Mouse (Mus musculus): ENCODE results near the gene Gas2. TPM values are rescaled to one million over a fixed set of nuclear protein-coding genes. Genes with fewer than 3 reads are reported as not detected.

The Gas2 gene
- polyA plus RNA-seq, 1 experiment from 2014 or later = 34.0 TPM

DNA sequence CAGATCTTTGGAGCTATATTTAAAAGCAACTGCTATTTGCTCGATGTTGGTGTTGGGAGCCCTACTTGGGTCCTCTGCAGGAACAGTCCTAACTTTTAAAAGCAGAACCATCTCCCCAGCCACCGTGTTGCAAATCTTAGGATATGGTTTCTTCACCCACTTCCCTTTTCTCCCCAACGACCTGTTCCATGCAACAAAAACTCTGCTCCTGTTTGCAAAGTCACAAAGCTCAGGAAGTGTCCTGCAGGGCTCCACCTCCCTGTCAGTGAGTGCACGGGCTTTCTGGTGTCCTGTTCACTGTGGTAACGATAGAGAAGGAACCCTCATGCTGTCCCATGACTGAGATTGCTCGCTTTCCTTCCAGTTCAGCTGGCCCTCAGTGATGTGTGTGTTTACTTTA, 125.1 kb downstream of the Gas2 start:
- 75% methylated on average over 6 of the region's 6 CpGs for WGBS
- no peak for ATAC-seq (replicated peaks; ENCODE audit: low FRiP score)

DNA sequence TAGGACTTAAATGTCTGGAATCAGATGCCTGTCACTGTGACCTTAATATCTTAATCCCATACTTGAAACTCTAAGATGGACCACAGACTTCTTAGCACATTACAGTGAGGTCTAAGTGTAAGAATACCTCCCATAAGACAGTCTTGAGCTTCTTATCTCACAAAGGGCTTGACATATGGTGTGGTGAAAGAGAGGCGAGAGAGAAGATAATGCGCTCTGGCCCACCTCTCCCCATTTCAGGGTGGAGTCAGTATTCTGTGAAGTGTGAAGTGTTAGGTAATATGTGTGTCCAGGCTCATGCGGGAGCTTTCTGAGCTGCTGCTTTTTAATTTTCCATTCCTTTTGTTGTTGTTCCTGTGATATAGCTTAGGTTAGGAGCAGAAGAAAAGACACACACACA, 129.2 kb downstream of the Gas2 start:
- Histone ChIP-seq H3K4me1 (replicated peaks; ENCODE audit: control insufficient read depth, insufficient read depth, low read length) (no peaks in the 10 kb centered on the region), H3K27ac (ENCODE audit: low read depth, low read length) (no peak overlapping the region), H3K27me3 (ENCODE audit: control insufficient read depth, insufficient read depth, low read length) (no peaks in the 10 kb centered on the region), H3K9ac (ENCODE audit: low read length) (no peak overlapping the region), H3K4me2 (ENCODE audit: low read depth, low read length, severe bottlenecking) (no peak overlapping the region), H3K36me3 (ENCODE audit: control insufficient read depth, insufficient read depth, low read length) (no peaks in the 10 kb centered on the region), H3K9me3 (ENCODE audit: control insufficient read depth, low read length) (no peaks in the 10 kb centered on the region), H3K4me3 (ENCODE audit: low read depth, low read length) (no peak overlapping the region)
- DNase-seq (ENCODE audit: low spot score) = no peak
- no peak for ATAC-seq (replicated peaks; ENCODE audit: low FRiP score)
- 89% methylated on average over 3 of the region's 3 CpGs for WGBS

More for the DNA sequence above, 125.1 kb downstream of the Gas2 start:
- Histone ChIP-seq H3K9me3 (ENCODE audit: control insufficient read depth, low read length) (no peaks in the 10 kb centered on the region), H3K4me2 (ENCODE audit: low read depth, low read length, severe bottlenecking) (no peak overlapping the region), H3K9ac (ENCODE audit: low read length) (no peak overlapping the region), H3K27ac (ENCODE audit: low read depth, low read length) (no peak overlapping the region), H3K27me3 (ENCODE audit: control insufficient read depth, insufficient read depth, low read length) (no peaks in the 10 kb centered on the region), H3K4me1 (replicated peaks; ENCODE audit: control insufficient read depth, insufficient read depth, low read length) (no peaks in the 10 kb centered on the region), H3K4me3 (ENCODE audit: low read depth, low read length) (no peak overlapping the region), H3K36me3 (ENCODE audit: control insufficient read depth, insufficient read depth, low read length) (no peaks in the 10 kb centered on the region)
- DNase-seq (ENCODE audit: low spot score) = no peak

DNA sequence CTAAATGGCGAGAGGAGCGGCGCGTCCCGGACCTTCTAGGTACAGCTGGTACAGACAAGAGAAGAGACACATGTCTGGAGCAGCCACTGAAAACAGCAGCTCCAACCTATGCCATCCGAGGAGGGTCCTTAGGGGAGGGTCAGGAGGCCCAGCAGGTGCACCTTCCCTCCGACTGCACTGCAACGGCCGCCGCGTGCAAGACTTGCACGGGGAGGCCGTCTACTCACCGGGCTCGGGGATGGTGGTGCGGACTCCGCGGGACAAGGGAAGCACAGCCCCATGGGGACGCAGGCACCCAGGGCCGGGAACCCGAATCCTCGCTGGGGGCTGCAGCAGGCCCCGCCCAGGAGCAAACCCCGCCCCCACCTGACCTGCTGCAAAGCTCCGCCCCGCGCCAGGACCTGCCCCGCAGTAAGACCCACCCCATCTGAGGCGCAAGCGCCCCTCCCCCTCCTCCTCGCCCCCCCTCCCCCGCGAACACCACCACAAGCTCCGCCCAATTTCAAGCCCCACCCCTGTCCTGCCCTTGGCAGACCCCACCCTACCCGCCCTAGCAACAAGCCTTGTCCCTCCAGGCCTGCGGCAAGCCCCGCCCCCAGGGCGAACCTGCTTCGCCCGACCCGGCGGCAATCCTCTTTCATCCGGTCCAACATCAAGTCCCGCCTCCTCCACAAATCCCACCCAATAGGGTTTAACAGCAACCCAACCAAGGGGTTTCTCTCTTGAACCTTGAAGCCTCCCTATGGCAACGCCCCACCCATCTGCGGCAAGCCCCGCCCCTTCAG, 143.9 kb downstream of the Gas2 start, which contains the start of gene Svip:
Gene Svip, minus strand, starts transcription at position 508 of the 785 bp plus-strand sequence.
- peak within 1 kb of the TSS; percentile 59 for H3K4me3 ChIP-seq (ENCODE audit: low read depth, low read length)
- ATAC-seq (replicated peaks; ENCODE audit: low FRiP score) (peak; percentile 96), DNase-seq (ENCODE audit: low spot score) (peak; percentile 96)
- peak within 1 kb of the TSS; percentile 56 for H3K4me2 ChIP-seq (ENCODE audit: low read depth, low read length, severe bottlenecking)
- H3K36me3 ChIP-seq (ENCODE audit: control insufficient read depth, insufficient read depth, low read length) = no peaks in the 10 kb centered on the region
- H3K9ac ChIP-seq (ENCODE audit: low read length) = peak within 1 kb of the TSS; percentile 62
- H3K27ac ChIP-seq (ENCODE audit: low read depth, low read length) = 0 out of 2 replicates have a peak within 1 kb of the TSS, but pooled peaks have one; percentile 37
- H3K9me3 ChIP-seq (ENCODE audit: control insufficient read depth, low read length) = no peaks in the 10 kb centered on the region
- no peaks in the 10 kb centered on the region for H3K27me3 ChIP-seq (ENCODE audit: control insufficient read depth, insufficient read depth, low read length)
- WGBS = under 1% methylated on average over 45 of the region's 47 CpGs
- H3K4me1 ChIP-seq (replicated peaks; ENCODE audit: control insufficient read depth, insufficient read depth, low read length) = no peaks in the 10 kb centered on the region

DNA sequence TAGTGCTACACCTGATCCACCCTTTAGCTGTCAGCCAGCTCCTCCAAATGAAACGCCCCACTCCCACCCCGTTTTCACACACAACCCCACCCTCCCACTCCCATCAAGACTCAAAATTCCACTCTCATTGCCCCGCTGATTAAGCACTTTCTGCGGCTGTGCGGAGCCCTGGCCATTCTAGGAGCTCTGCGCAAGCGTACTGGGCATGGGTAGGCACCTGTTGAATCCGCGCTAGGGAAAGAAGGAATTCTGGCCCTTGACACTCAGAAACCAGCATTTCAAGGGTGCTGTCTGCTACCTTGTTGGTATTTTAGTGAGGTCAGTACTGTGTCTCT, 144.4 kb downstream of the Gas2 start:
- no peaks in the 10 kb centered on the region for H3K27me3 ChIP-seq (ENCODE audit: control insufficient read depth, insufficient read depth, low read length)
- peak overlapping the region; percentile 59 for H3K4me3 ChIP-seq (ENCODE audit: low read depth, low read length)
- WGBS = 2% methylated on average over 9 of the region's 9 CpGs
- ATAC-seq (replicated peaks; ENCODE audit: low FRiP score) = no peak
- H3K4me2 ChIP-seq (ENCODE audit: low read depth, low read length, severe bottlenecking) = peak overlapping the region; percentile 56
- DNase-seq (ENCODE audit: low spot score) = no peak
- H3K27ac ChIP-seq (ENCODE audit: low read depth, low read length) = no peak overlapping the region
- no peaks in the 10 kb centered on the region for H3K9me3 ChIP-seq (ENCODE audit: control insufficient read depth, low read length)
- H3K4me1 ChIP-seq (replicated peaks; ENCODE audit: control insufficient read depth, insufficient read depth, low read length) = no peaks in the 10 kb centered on the region
- H3K36me3 ChIP-seq (ENCODE audit: control insufficient read depth, insufficient read depth, low read length) = no peaks in the 10 kb centered on the region
- no peak overlapping the region for H3K9ac ChIP-seq (ENCODE audit: low read length)

DNA sequence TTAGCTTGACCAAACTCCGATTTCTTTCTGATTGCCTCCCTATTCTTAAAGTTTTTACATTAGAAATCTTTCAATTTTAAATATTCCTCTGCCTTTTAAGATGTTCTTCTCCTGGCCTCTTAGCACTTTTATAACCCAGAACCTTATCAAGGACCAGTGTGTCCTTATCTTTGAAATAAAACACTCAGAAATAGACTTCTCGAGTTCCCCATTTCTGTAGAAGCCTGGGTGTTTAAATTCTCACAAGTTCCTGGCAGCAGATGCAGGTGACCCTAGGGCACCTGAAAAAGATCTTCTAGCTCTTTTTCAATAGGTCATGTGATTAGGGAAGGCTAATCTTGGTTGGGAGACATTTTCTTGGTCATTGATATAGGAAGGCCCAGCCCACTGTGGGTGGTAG, 145.3 kb downstream of the Gas2 start:
- no peaks in the 10 kb centered on the region for H3K27me3 ChIP-seq (ENCODE audit: control insufficient read depth, insufficient read depth, low read length)
- no peak overlapping the region for H3K27ac ChIP-seq (ENCODE audit: low read depth, low read length)
- H3K36me3 ChIP-seq (ENCODE audit: control insufficient read depth, insufficient read depth, low read length) = no peaks in the 10 kb centered on the region
- no peak overlapping the region for H3K4me3 ChIP-seq (ENCODE audit: low read depth, low read length)
- H3K9me3 ChIP-seq (ENCODE audit: control insufficient read depth, low read length) = no peaks in the 10 kb centered on the region
- DNase-seq (ENCODE audit: low spot score) = no peak
- H3K4me2 ChIP-seq (ENCODE audit: low read depth, low read length, severe bottlenecking) = no peak overlapping the region
- H3K9ac ChIP-seq (ENCODE audit: low read length) = no peak overlapping the region
- no peaks in the 10 kb centered on the region for H3K4me1 ChIP-seq (replicated peaks; ENCODE audit: control insufficient read depth, insufficient read depth, low read length)
- ATAC-seq (replicated peaks; ENCODE audit: low FRiP score) = no peak
- WGBS = 92% methylated on average over 2 of the region's 2 CpGs

DNA sequence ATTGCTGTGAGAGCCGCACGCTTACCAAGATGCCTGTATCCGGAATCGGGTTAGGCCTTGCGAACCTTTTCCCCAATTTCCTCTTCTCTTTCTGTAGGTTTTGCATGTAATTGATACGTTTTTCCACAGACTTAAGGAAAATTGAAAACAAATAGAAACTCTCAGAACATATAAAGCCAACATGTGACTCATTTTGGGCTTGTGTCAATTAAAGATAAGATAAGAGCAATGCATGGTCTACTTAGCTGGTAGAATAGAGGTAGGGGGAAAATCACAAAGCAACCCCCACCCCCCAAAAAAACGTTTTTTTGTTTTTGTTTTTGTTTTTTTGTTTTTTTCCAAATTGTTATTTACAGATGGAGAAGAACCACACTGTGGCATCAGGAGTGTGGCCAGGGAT, 151.6 kb downstream of the Gas2 start:
- Histone ChIP-seq H3K27ac (ENCODE audit: low read depth, low read length) (no peak overlapping the region), H3K4me3 (ENCODE audit: low read depth, low read length) (no peak overlapping the region), H3K4me1 (replicated peaks; ENCODE audit: control insufficient read depth, insufficient read depth, low read length) (no peaks in the 10 kb centered on the region), H3K36me3 (ENCODE audit: control insufficient read depth, insufficient read depth, low read length) (no peaks in the 10 kb centered on the region), H3K27me3 (ENCODE audit: control insufficient read depth, insufficient read depth, low read length) (no peaks in the 10 kb centered on the region), H3K4me2 (ENCODE audit: low read depth, low read length, severe bottlenecking) (no peak overlapping the region), H3K9ac (ENCODE audit: low read length) (no peak overlapping the region), H3K9me3 (ENCODE audit: control insufficient read depth, low read length) (no peaks in the 10 kb centered on the region)
- 82% methylated on average over 7 of the region's 7 CpGs for WGBS
- DNase-seq (ENCODE audit: low spot score) (no peak), ATAC-seq (replicated peaks; ENCODE audit: low FRiP score) (no peak)

DNA sequence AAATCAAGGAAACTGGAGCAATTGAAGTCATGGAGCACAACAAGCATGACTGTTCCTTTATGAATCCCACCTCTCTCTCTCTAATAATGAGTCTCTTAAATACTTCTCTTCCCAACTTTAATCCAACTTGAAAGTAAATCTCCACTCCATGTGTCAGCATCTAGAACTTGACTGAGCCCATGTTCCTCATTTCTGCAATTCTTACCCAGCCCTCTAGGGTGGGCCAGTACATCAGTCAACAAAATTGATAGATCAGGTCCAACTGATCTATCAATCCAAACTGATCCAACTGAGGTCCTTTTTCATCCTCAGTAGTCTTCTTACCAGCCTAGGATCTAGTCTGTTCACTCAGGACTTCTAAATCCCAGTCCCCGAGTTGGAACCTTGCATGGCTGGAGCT, 153.4 kb downstream of the Gas2 start:
- H3K4me2 ChIP-seq (ENCODE audit: low read depth, low read length, severe bottlenecking) = no peak overlapping the region
- no peak overlapping the region for H3K4me3 ChIP-seq (ENCODE audit: low read depth, low read length)
- no peaks in the 10 kb centered on the region for H3K27me3 ChIP-seq (ENCODE audit: control insufficient read depth, insufficient read depth, low read length)
- no peaks in the 10 kb centered on the region for H3K36me3 ChIP-seq (ENCODE audit: control insufficient read depth, insufficient read depth, low read length)
- ATAC-seq (replicated peaks; ENCODE audit: low FRiP score) = no peak
- H3K4me1 ChIP-seq (replicated peaks; ENCODE audit: control insufficient read depth, insufficient read depth, low read length) = no peaks in the 10 kb centered on the region
- no peak for DNase-seq (ENCODE audit: low spot score)
- 87% methylated on average over 1 of the region's 1 CpGs for WGBS
- no peak overlapping the region for H3K9ac ChIP-seq (ENCODE audit: low read length)
- no peaks in the 10 kb centered on the region for H3K9me3 ChIP-seq (ENCODE audit: control insufficient read depth, low read length)
- H3K27ac ChIP-seq (ENCODE audit: low read depth, low read length) = no peak overlapping the region

DNA sequence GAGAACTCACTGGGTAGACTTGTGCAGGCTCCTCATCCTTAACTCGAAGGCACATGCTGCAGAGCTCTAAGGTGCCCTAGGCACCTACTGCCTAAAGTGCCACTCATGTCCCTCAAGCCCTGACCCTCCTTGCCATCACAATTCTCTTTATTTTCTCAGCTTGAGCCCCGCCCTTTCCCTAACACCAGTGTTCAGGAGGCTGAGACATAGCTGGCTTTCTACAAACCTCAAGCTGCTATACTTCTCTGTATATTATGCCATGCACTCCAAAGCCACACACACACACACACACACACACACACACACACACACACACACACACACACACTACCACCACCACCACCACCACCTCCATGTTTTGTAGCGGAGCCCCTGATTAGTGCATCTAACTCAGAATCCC, 153.8 kb downstream of the Gas2 start, which contains the start of gene 1700015G11Rik:
Gene 1700015G11Rik, minus strand, starts transcription at position 101 of the 400 bp plus-strand sequence.
- H3K27me3 ChIP-seq (ENCODE audit: control insufficient read depth, insufficient read depth, low read length) = no peaks in the 10 kb centered on the region
- WGBS = 86% methylated on average over 3 of the region's 3 CpGs
- H3K9me3 ChIP-seq (ENCODE audit: control insufficient read depth, low read length) = no peaks in the 10 kb centered on the region
- no peak within 1 kb of the TSS for H3K4me3 ChIP-seq (ENCODE audit: low read depth, low read length)
- no peaks in the 10 kb centered on the region for H3K4me1 ChIP-seq (replicated peaks; ENCODE audit: control insufficient read depth, insufficient read depth, low read length)
- H3K27ac ChIP-seq (ENCODE audit: low read depth, low read length) = no peak within 1 kb of the TSS
- H3K4me2 ChIP-seq (ENCODE audit: low read depth, low read length, severe bottlenecking) = no peak within 1 kb of the TSS
- no peak for ATAC-seq (replicated peaks; ENCODE audit: low FRiP score)
- DNase-seq (ENCODE audit: low spot score) = no peak
- no peaks in the 10 kb centered on the region for H3K36me3 ChIP-seq (ENCODE audit: control insufficient read depth, insufficient read depth, low read length)
- H3K9ac ChIP-seq (ENCODE audit: low read length) = no peak within 1 kb of the TSS

DNA sequence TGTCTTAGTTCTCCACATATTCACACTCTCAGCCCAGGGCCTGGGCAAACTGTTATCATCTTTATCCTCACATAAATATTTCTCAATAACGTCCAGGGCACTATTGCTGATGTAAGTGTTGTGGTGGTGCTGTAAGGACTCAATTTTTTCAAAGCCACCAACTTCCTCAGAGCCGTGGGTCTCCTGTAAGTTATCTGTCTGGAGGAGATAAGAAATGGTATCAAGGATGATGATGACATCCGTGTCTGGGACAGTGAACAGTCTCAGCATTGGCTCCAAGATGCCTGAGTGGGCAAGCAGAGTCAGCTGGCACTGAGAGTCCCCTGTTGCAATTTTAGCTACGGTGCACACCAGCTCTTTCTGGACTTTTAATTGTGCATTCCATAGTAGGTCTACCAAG, 160.2 kb downstream of the Gas2 start:
- DNase-seq (ENCODE audit: low spot score) (no peak), ATAC-seq (replicated peaks; ENCODE audit: low FRiP score) (no peak)
- WGBS = 83% methylated on average over 4 of the region's 4 CpGs
- Histone ChIP-seq H3K9ac (ENCODE audit: low read length) (no peak overlapping the region), H3K27ac (ENCODE audit: low read depth, low read length) (no peak overlapping the region), H3K36me3 (ENCODE audit: control insufficient read depth, insufficient read depth, low read length) (no peaks in the 10 kb centered on the region), H3K4me1 (replicated peaks; ENCODE audit: control insufficient read depth, insufficient read depth, low read length) (no peaks in the 10 kb centered on the region), H3K9me3 (ENCODE audit: control insufficient read depth, low read length) (no peaks in the 10 kb centered on the region), H3K4me3 (ENCODE audit: low read depth, low read length) (no peak overlapping the region), H3K27me3 (ENCODE audit: control insufficient read depth, insufficient read depth, low read length) (no peaks in the 10 kb centered on the region), H3K4me2 (ENCODE audit: low read depth, low read length, severe bottlenecking) (no peak overlapping the region)

Measured in forebrain, embryonic 11.5 days (tissue).